ENCODE assay signal across 20 mouse cellular contexts in the genomic region with DNA sequence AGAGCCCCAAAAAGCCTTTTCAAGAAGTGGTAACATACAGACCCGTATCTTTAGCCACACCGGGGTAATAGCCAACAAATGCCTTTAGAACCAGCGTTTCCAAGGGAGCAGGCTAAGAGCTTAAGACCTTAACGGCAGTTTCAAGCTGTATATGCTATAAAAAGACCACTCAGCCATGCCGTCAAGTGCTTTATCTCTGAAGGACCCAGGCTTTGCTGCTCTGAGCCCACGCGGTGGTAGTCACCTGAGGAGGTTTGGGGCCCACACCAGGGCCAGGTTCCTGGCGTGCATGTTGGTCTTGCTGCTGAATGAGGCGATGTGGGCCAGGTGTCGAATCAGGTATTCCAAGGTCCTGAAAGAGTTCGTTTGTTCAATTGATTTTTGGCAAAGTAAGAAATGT.
DNase-seq lines count a peak whose midpoint lies in the region; ATAC-seq and TF ChIP-seq lines count a peak whose summit lies in the region.
"Had no signal": no experiment of that assay in that cellular context is flagged by ENCODE, and none has a peak within 500 bp of the region (broad histone marks: within the 10 kb centered on the region; RNA-seq: fewer than 3 reads in every experiment).

No protein-coding gene starts in this region.

- no peak for TF ChIP-seq POLR2A in lung, adult 2 months (IDR thresholded peaks at IDR 0.05; ENCODE audit: borderline replicate concordance, extremely low read depth, low read depth, low read length)

- peaks cover 67% of the 10 kb centered on the region for H3K4me1 ChIP-seq in heart, embryonic 11.5 days (ENCODE audit: control insufficient read depth, insufficient read depth, low read length)
- H3K4me1 ChIP-seq in lung, embryonic 15.5 days = peaks cover 37% of the 10 kb centered on the region; the same call in 1 of the 2 replicates
- H3K4me1 ChIP-seq in lung, adult 2 months (ENCODE audit: control insufficient read depth, insufficient read depth, low read length) = peaks cover 45% of the 10 kb centered on the region
- H3K4me1 ChIP-seq in heart, embryonic 15.5 days (replicated peaks) = peaks cover 77% of the 10 kb centered on the region
- peaks cover 67% of the 10 kb centered on the region for H3K4me1 ChIP-seq in heart, postnatal 0 days (ENCODE audit: control insufficient read depth, insufficient read depth)
- peaks cover 1% of the 10 kb centered on the region; the same call in 1 of the 2 replicates for H3K4me1 ChIP-seq in midbrain, embryonic 13.5 days (replicated peaks)
- H3K4me1 ChIP-seq: embryonic facial prominence, embryonic 13.5 days; forebrain, embryonic 12.5 days had no signal

- H3K27me3 ChIP-seq in heart, embryonic 11.5 days (ENCODE audit: control insufficient read depth, insufficient read depth, low read length) = no peaks in the 10 kb centered on the region
- no peaks in the 10 kb centered on the region for H3K27me3 ChIP-seq in lung, embryonic 15.5 days
- no peaks in the 10 kb centered on the region for H3K27me3 ChIP-seq in heart, embryonic 15.5 days
- H3K27me3 ChIP-seq in heart, postnatal 0 days (ENCODE audit: control insufficient read depth, insufficient read depth, low read length) = no peaks in the 10 kb centered on the region
- no peaks in the 10 kb centered on the region for H3K27me3 ChIP-seq in midbrain, embryonic 13.5 days
- H3K27me3 ChIP-seq: embryonic facial prominence, embryonic 13.5 days; forebrain, embryonic 12.5 days had no signal

- no peaks in the 10 kb centered on the region for H3K9me3 ChIP-seq in heart, embryonic 11.5 days (replicated peaks; ENCODE audit: control insufficient read depth, low read length)
- no peaks in the 10 kb centered on the region for H3K9me3 ChIP-seq in lung, embryonic 15.5 days
- H3K9me3 ChIP-seq in heart, embryonic 15.5 days (replicated peaks) = no peaks in the 10 kb centered on the region
- H3K9me3 ChIP-seq in heart, postnatal 0 days (replicated peaks; ENCODE audit: control insufficient read depth, low read length) = no peaks in the 10 kb centered on the region
- H3K9me3 ChIP-seq in midbrain, embryonic 13.5 days = no peaks in the 10 kb centered on the region
- H3K9me3 ChIP-seq: embryonic facial prominence, embryonic 13.5 days; forebrain, embryonic 12.5 days had no signal

- 47% methylated on average over 11 of the region's 11 CpGs for WGBS in heart, embryonic 11.5 days (ENCODE audit: insufficient replicate concordance)
- WGBS in lung, embryonic 15.5 days = 53% methylated on average over 11 of the region's 11 CpGs
- 66% methylated on average over 11 of the region's 11 CpGs for WGBS in lung, adult 2 months
- 42% methylated on average over 11 of the region's 11 CpGs for WGBS in heart, embryonic 15.5 days
- 34% methylated on average over 11 of the region's 11 CpGs for WGBS in heart, postnatal 0 days
- 76% methylated on average over 11 of the region's 11 CpGs for WGBS in midbrain, embryonic 13.5 days

- peak; percentile 80; the same call in 1 of the 2 replicates for TF ChIP-seq EP300 in heart, postnatal 0 days (IDR thresholded peaks at IDR 0.05; ENCODE audit: low read depth)

- TF ChIP-seq CTCF in lung, adult 2 months (IDR thresholded peaks at IDR 0.05; ENCODE audit: insufficient read depth, low read length) = no peak
- TF ChIP-seq CTCF in heart, postnatal 0 days (IDR thresholded peaks at IDR 0.05; ENCODE audit: low read depth) = no peak

- no peak for DNase-seq in heart, adult 8-10 months (ENCODE audit: low spot score)
- no peak for DNase-seq in lung, adult 2 months
- DNase-seq in heart, postnatal 0 days (ENCODE audit: low spot score) = peak; percentile 75
- DNase-seq: adrenal gland, adult 2 months; adrenal gland, postnatal 25 days; cerebellum, adult 18-20 months; cerebellum, adult 9-11 months; cerebellum, postnatal 36 days; gastrocnemius, postnatal 25 days; kidney, adult 8-10 months had no signal

- no peak overlapping the region for H3K9ac ChIP-seq in heart, embryonic 11.5 days (ENCODE audit: low read depth, low read length)
- H3K9ac ChIP-seq in lung, embryonic 15.5 days = no peak overlapping the region
- no peak overlapping the region for H3K9ac ChIP-seq in heart, embryonic 15.5 days
- H3K9ac ChIP-seq in heart, postnatal 0 days (replicated peaks; ENCODE audit: low read depth, low read length) = no peak overlapping the region
- H3K9ac ChIP-seq in midbrain, embryonic 13.5 days (replicated peaks) = no peak overlapping the region
- H3K9ac ChIP-seq: embryonic facial prominence, embryonic 13.5 days; forebrain, embryonic 12.5 days had no signal

- ATAC-seq in heart, embryonic 11.5 days (replicated peaks; ENCODE audit: insufficient number of reproducible peaks, low FRiP score, low TSS enrichment) = peak; percentile 50; the same call in 1 of the 2 replicates
- ATAC-seq in lung, embryonic 15.5 days (ENCODE audit: borderline replicate concordance, extremely low read depth, low FRiP score, low TSS enrichment) = 0 out of 2 replicates have a peak, but pooled peaks have one; percentile 35
- ATAC-seq in heart, embryonic 15.5 days (replicated peaks; ENCODE audit: insufficient number of reproducible peaks, insufficient read depth, low FRiP score, low read depth) = peak; percentile 50
- peak; percentile 64 for ATAC-seq in heart, postnatal 0 days (ENCODE audit: insufficient read depth, low read depth)
- ATAC-seq in midbrain, embryonic 13.5 days = no peak
- ATAC-seq: forebrain, embryonic 16.5 days; hindbrain, embryonic 16.5 days; inflammation-experienced regulatory T-cells, adult 6 months; intestine, postnatal 0 days had no signal

- H3K4me2 ChIP-seq in heart, embryonic 11.5 days = peak overlapping the region; percentile 24
- no peak overlapping the region for H3K4me2 ChIP-seq in lung, embryonic 15.5 days
- peak overlapping the region; percentile 16; the same call in 1 of the 2 replicates for H3K4me2 ChIP-seq in heart, embryonic 15.5 days
- H3K4me2 ChIP-seq in heart, postnatal 0 days (ENCODE audit: low read depth, low read length) = no peak overlapping the region; the same call in 1 of the 2 replicates
- H3K4me2 ChIP-seq in midbrain, embryonic 13.5 days (replicated peaks) = no peak overlapping the region
- H3K4me2 ChIP-seq: embryonic facial prominence, embryonic 13.5 days; forebrain, embryonic 12.5 days had no signal

- H3K27ac ChIP-seq in heart, embryonic 11.5 days (ENCODE audit: low read depth, low read length) = peak overlapping the region; percentile 87
- H3K27ac ChIP-seq in lung, embryonic 15.5 days = peak overlapping the region; percentile 43
- H3K27ac ChIP-seq in heart, embryonic 15.5 days = peak overlapping the region; percentile 87
- H3K27ac ChIP-seq in heart, postnatal 0 days (ENCODE audit: low read depth) = peak overlapping the region; percentile 80
- no peak overlapping the region for H3K27ac ChIP-seq in midbrain, embryonic 13.5 days
- H3K27ac ChIP-seq: embryonic facial prominence, embryonic 13.5 days; forebrain, embryonic 12.5 days had no signal

- H3K36me3 ChIP-seq in heart, embryonic 11.5 days (ENCODE audit: control insufficient read depth, insufficient read depth, low read length) = peaks cover 12% of the 10 kb centered on the region
- H3K36me3 ChIP-seq in lung, embryonic 15.5 days = peaks cover 10% of the 10 kb centered on the region; the same call in 1 of the 2 replicates
- peaks cover 28% of the 10 kb centered on the region for H3K36me3 ChIP-seq in heart, embryonic 15.5 days
- H3K36me3 ChIP-seq in heart, postnatal 0 days (replicated peaks; ENCODE audit: control insufficient read depth, insufficient read depth, low read length) = peaks cover 55% of the 10 kb centered on the region
- H3K36me3 ChIP-seq in midbrain, embryonic 13.5 days = no peaks in the 10 kb centered on the region
- H3K36me3 ChIP-seq: forebrain, embryonic 12.5 days had no signal

- no peak overlapping the region for H3K4me3 ChIP-seq in heart, embryonic 11.5 days (ENCODE audit: low read depth, low read length)
- H3K4me3 ChIP-seq in lung, embryonic 15.5 days = no peak overlapping the region
- no peak overlapping the region for H3K4me3 ChIP-seq in lung, adult 2 months (replicated peaks; ENCODE audit: extremely low read depth, low read depth, low read length)
- H3K4me3 ChIP-seq in heart, embryonic 15.5 days = no peak overlapping the region
- H3K4me3 ChIP-seq in heart, postnatal 0 days (ENCODE audit: low read depth, low read length) = no peak overlapping the region
- H3K4me3 ChIP-seq in midbrain, embryonic 13.5 days (replicated peaks) = no peak overlapping the region
- H3K4me3 ChIP-seq: embryonic facial prominence, embryonic 13.5 days; forebrain, embryonic 12.5 days had no signal

Comparison
In these comparisons a context has a peak if more than half of its experiments do, and no peak if none do; other contexts are left out.
1. H3K4me2 ChIP-seq: peak in heart, embryonic 11.5 days (single experiment) and heart, embryonic 15.5 days (single experiment); none in lung, embryonic 15.5 days (single experiment), heart, postnatal 0 days (single experiment) and midbrain, embryonic 13.5 days (single experiment).